Mouse (Mus musculus): ENCODE measurements around the gene Olfr1181. TPM values are rescaled to one million over a fixed set of nuclear protein-coding genes. Genes with fewer than 3 reads are reported as not detected.
"Not testable (repeated sequence)": the region's sequence is repeated elsewhere in the genome, so short reads cannot be mapped to it uniquely, and the experiment has no call there.

The Olfr1181 gene
- polyA plus RNA-seq (2014; fragmentation: Nextera tagmentation; extraction: Ambion mirVana): not detected in 2 replicates

GRCm38 (mm10) chr2:88426071-88426470 is at the start of gene Olfr1181:
Gene Olfr1181 (minus strand): TSS chr2:88426171.
- Histone ChIP-seq H3K27ac (ENCODE audit: low read depth, low read length) (no peak within 1 kb of the TSS), H3K9me3 (ENCODE audit: control insufficient read depth, low read length) (no peaks in the 10 kb centered on the region), H3K27me3 (ENCODE audit: control insufficient read depth, insufficient read depth, low read length) (no peaks in the 10 kb centered on the region), H3K36me3 (ENCODE audit: control insufficient read depth, insufficient read depth, low read length) (no peaks in the 10 kb centered on the region), H3K4me1 (replicated peaks; ENCODE audit: control insufficient read depth, insufficient read depth, low read length) (no peaks in the 10 kb centered on the region), H3K9ac (ENCODE audit: low read depth, low read length) (no peak within 1 kb of the TSS), H3K4me2 (replicated peaks; ENCODE audit: low read depth, low read length) (no peak within 1 kb of the TSS), H3K4me3 (ENCODE audit: low read depth, low read length) (no peak within 1 kb of the TSS)
- DNase-seq (ENCODE audit: low spot score) (no peak), ATAC-seq (ENCODE audit: low FRiP score) (no peak)
- WGBS: 91% methylated on average over 1 of the region's 1 CpGs

- H3K36me3 ChIP-seq (ENCODE audit: control insufficient read depth, insufficient read depth, low read length); H3K9me3 ChIP-seq (ENCODE audit: control insufficient read depth, low read length); H3K27ac ChIP-seq (ENCODE audit: low read depth, low read length); H3K4me1 ChIP-seq (replicated peaks; ENCODE audit: control insufficient read depth, insufficient read depth, low read length); H3K27me3 ChIP-seq (ENCODE audit: control insufficient read depth, insufficient read depth, low read length); H3K4me2 ChIP-seq (replicated peaks; ENCODE audit: low read depth, low read length); H3K9ac ChIP-seq (ENCODE audit: low read depth, low read length); H3K4me3 ChIP-seq (ENCODE audit: low read depth, low read length); ATAC-seq (ENCODE audit: low FRiP score); DNase-seq (ENCODE audit: low spot score): not testable (repeated sequence)
- WGBS: 71% methylated on average over 1 of the region's 1 CpGs
Measured at GRCm38 (mm10) chr2:88454567-88454966, 28.6 kb upstream of the Olfr1181 start, which contains the start of gene Olfr1183. Gene Olfr1183 (plus strand): TSS chr2:88454867.

- Histone ChIP-seq H3K4me2 (replicated peaks; ENCODE audit: low read depth, low read length) (no peak within 1 kb of the TSS), H3K4me3 (ENCODE audit: low read depth, low read length) (no peak within 1 kb of the TSS), H3K9me3 (ENCODE audit: control insufficient read depth, low read length) (no peaks in the 10 kb centered on the region), H3K27me3 (ENCODE audit: control insufficient read depth, insufficient read depth, low read length) (no peaks in the 10 kb centered on the region), H3K36me3 (ENCODE audit: control insufficient read depth, insufficient read depth, low read length) (no peaks in the 10 kb centered on the region), H3K4me1 (replicated peaks; ENCODE audit: control insufficient read depth, insufficient read depth, low read length) (no peaks in the 10 kb centered on the region), H3K27ac (ENCODE audit: low read depth, low read length) (no peak within 1 kb of the TSS), H3K9ac (ENCODE audit: low read depth, low read length) (no peak within 1 kb of the TSS)
- no peak for ATAC-seq (ENCODE audit: low FRiP score)
- DNase-seq (ENCODE audit: low spot score): no peak
- 88% methylated on average over 1 of the region's 1 CpGs for WGBS
Measured at GRCm38 (mm10) chr2:88449031-88449430, 23.1 kb upstream of the Olfr1181 start, which contains the start of gene Gm13757. Gene Gm13757 (minus strand): TSS chr2:88449131.

- WGBS: 89% methylated on average over 2 of the region's 2 CpGs
- ATAC-seq (ENCODE audit: low FRiP score) (no peak), DNase-seq (ENCODE audit: low spot score) (no peak)
- no peak within 1 kb of the TSS for H3K4me2 ChIP-seq (replicated peaks; ENCODE audit: low read depth, low read length)
- H3K36me3 ChIP-seq (ENCODE audit: control insufficient read depth, insufficient read depth, low read length): no peaks in the 10 kb centered on the region
- H3K4me3 ChIP-seq (ENCODE audit: low read depth, low read length): no peak within 1 kb of the TSS
- H3K27ac ChIP-seq (ENCODE audit: low read depth, low read length): no peak within 1 kb of the TSS
- H3K27me3 ChIP-seq (ENCODE audit: control insufficient read depth, insufficient read depth, low read length): no peaks in the 10 kb centered on the region
- H3K9ac ChIP-seq (ENCODE audit: low read depth, low read length): no peak within 1 kb of the TSS
- H3K9me3 ChIP-seq (ENCODE audit: control insufficient read depth, low read length): no peaks in the 10 kb centered on the region
- H3K4me1 ChIP-seq (replicated peaks; ENCODE audit: control insufficient read depth, insufficient read depth, low read length): no peaks in the 10 kb centered on the region
Measured at GRCm38 (mm10) chr2:88419051-88419450, 6.9 kb downstream of the Olfr1181 start, which contains the start of gene Olfr1180. Gene Olfr1180 (minus strand): TSS chr2:88419151.

DNA sequence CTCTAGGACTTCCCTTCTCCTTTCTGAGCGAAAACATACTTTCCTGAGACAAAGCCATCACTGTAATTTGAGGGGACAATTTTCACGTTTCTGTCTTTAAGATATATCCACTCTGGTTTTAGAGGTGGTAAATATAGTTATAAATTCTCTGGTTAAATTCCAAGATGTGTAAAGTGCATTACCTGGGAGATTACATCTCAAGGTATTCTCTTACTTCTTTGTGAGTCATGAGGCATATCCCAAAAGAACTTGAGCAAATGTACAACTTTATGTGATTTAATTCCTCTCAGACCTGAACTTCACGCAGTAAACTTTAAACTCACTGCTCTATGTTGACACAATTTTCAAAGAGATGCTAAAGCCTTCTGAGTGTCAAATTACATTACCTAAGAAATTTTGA is 19.6 kb downstream of the Olfr1181 start, which contains the start of gene Olfr1179:
Olfr1179 (minus strand) TSS at position 101 of the 400 bp plus-strand sequence.
- no peak within 1 kb of the TSS for H3K4me3 ChIP-seq (ENCODE audit: low read depth, low read length)

DNA sequence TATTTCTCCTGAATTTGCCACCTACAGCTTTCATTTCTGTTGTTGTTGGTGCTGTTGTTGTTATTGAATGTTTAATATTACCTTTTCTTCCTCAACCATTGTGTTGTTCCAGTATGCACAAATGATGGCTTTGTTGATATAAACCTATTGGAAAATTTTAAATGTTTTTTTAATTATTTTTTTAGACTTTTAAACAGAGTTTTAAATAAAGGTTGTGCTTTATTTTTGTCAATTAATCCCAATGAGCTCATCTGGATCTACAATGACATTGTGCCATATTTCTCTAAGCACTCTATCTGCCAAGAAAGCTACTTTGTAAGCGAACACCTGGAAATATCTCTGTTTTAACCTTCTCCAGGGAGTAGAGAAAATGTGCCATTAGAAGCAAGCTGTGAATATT is 39.2 kb downstream of the Olfr1181 start, which contains the start of gene Olfr1178:
Olfr1178 (plus strand) TSS at position 301 of the 400 bp plus-strand sequence.
- no peak within 1 kb of the TSS for H3K27ac ChIP-seq (ENCODE audit: low read depth, low read length)
- no peaks in the 10 kb centered on the region for H3K36me3 ChIP-seq (ENCODE audit: control insufficient read depth, insufficient read depth, low read length)
- DNase-seq (ENCODE audit: low spot score) (no peak), ATAC-seq (ENCODE audit: low FRiP score) (no peak)
- H3K4me3 ChIP-seq (ENCODE audit: low read depth, low read length): no peak within 1 kb of the TSS
- no peak within 1 kb of the TSS for H3K4me2 ChIP-seq (replicated peaks; ENCODE audit: low read depth, low read length)
- H3K27me3 ChIP-seq (ENCODE audit: control insufficient read depth, insufficient read depth, low read length): no peaks in the 10 kb centered on the region
- no peaks in the 10 kb centered on the region for H3K4me1 ChIP-seq (replicated peaks; ENCODE audit: control insufficient read depth, insufficient read depth, low read length)
- no peak within 1 kb of the TSS for H3K9ac ChIP-seq (ENCODE audit: low read depth, low read length)
- WGBS: 85% methylated on average over 1 of the region's 1 CpGs
- no peaks in the 10 kb centered on the region for H3K9me3 ChIP-seq (ENCODE audit: control insufficient read depth, low read length)

More for the DNA sequence above, 19.6 kb downstream of the Olfr1181 start, which contains the start of gene Olfr1179:
- Histone ChIP-seq H3K9me3 (ENCODE audit: control insufficient read depth, low read length) (no peaks in the 10 kb centered on the region), H3K27me3 (ENCODE audit: control insufficient read depth, insufficient read depth, low read length) (no peaks in the 10 kb centered on the region), H3K36me3 (ENCODE audit: control insufficient read depth, insufficient read depth, low read length) (no peaks in the 10 kb centered on the region), H3K4me2 (replicated peaks; ENCODE audit: low read depth, low read length) (no peak within 1 kb of the TSS), H3K4me1 (replicated peaks; ENCODE audit: control insufficient read depth, insufficient read depth, low read length) (no peaks in the 10 kb centered on the region), H3K27ac (ENCODE audit: low read depth, low read length) (no peak within 1 kb of the TSS), H3K9ac (ENCODE audit: low read depth, low read length) (no peak within 1 kb of the TSS)
- ATAC-seq (ENCODE audit: low FRiP score): no peak
- 89% methylated on average over 3 of the region's 3 CpGs for WGBS
- no peak for DNase-seq (ENCODE audit: low spot score)

Other genes starting within 250 kb of the Olfr1181 start
- not detected in 2 replicates for gene Olfr1168, start 244.3 kb downstream of the Olfr1181 start, polyA plus RNA-seq (2014; fragmentation: Nextera tagmentation; extraction: Ambion mirVana)
- gene Olfr1170, start 197.8 kb downstream of the Olfr1181 start, polyA plus RNA-seq (2014; fragmentation: Nextera tagmentation; extraction: Ambion mirVana): not detected in 2 replicates
- gene Olfr1173, start 146.3 kb downstream of the Olfr1181 start, polyA plus RNA-seq (2014; fragmentation: Nextera tagmentation; extraction: Ambion mirVana): not detected in 2 replicates
- not detected in 2 replicates for gene Olfr1174-ps, start 111.0 kb downstream of the Olfr1181 start, polyA plus RNA-seq (2014; fragmentation: Nextera tagmentation; extraction: Ambion mirVana)
- gene Olfr1175-ps, start 99.0 kb downstream of the Olfr1181 start, polyA plus RNA-seq (2014; fragmentation: Nextera tagmentation; extraction: Ambion mirVana): not detected in 2 replicates
- not detected in 2 replicates for gene Olfr1176, start 89.5 kb downstream of the Olfr1181 start, polyA plus RNA-seq (2014; fragmentation: Nextera tagmentation; extraction: Ambion mirVana)
- not detected in 2 replicates for gene Olfr1177-ps, start 79.7 kb downstream of the Olfr1181 start, polyA plus RNA-seq (2014; fragmentation: Nextera tagmentation; extraction: Ambion mirVana)
- not detected in 2 replicates for gene Olfr1178, start 39.1 kb downstream of the Olfr1181 start, polyA plus RNA-seq (2014; fragmentation: Nextera tagmentation; extraction: Ambion mirVana)
- gene Olfr1179, start 19.7 kb downstream of the Olfr1181 start, polyA plus RNA-seq (2014; fragmentation: Nextera tagmentation; extraction: Ambion mirVana): not detected in 2 replicates
- not detected in 2 replicates for gene Olfr1180, start 7.0 kb downstream of the Olfr1181 start, polyA plus RNA-seq (2014; fragmentation: Nextera tagmentation; extraction: Ambion mirVana)
- not detected in 2 replicates for gene Gm13757, start 23.0 kb upstream of the Olfr1181 start, polyA plus RNA-seq (2014; fragmentation: Nextera tagmentation; extraction: Ambion mirVana)
- gene Olfr1183, start 28.7 kb upstream of the Olfr1181 start, polyA plus RNA-seq (2014; fragmentation: Nextera tagmentation; extraction: Ambion mirVana): not detected in 2 replicates
- not detected in 2 replicates for gene Olfr1184, start 57.4 kb upstream of the Olfr1181 start, polyA plus RNA-seq (2014; fragmentation: Nextera tagmentation; extraction: Ambion mirVana)
- gene Olfr1185-ps1, start 67.1 kb upstream of the Olfr1181 start, polyA plus RNA-seq (2014; fragmentation: Nextera tagmentation; extraction: Ambion mirVana): not detected in 2 replicates
- not detected in 2 replicates for gene Olfr1186, start 92.4 kb upstream of the Olfr1181 start, polyA plus RNA-seq (2014; fragmentation: Nextera tagmentation; extraction: Ambion mirVana)
- gene Olfr1188, start 130.8 kb upstream of the Olfr1181 start, polyA plus RNA-seq (2014; fragmentation: Nextera tagmentation; extraction: Ambion mirVana): not detected in 2 replicates
- gene Olfr1189, start 160.3 kb upstream of the Olfr1181 start, polyA plus RNA-seq (2014; fragmentation: Nextera tagmentation; extraction: Ambion mirVana): not detected in 2 replicates
- not detected in 2 replicates for gene Olfr1191-ps1, start 214.4 kb upstream of the Olfr1181 start, polyA plus RNA-seq (2014; fragmentation: Nextera tagmentation; extraction: Ambion mirVana)
- gene Olfr1192-ps1, start 222.3 kb upstream of the Olfr1181 start, polyA plus RNA-seq (2014; fragmentation: Nextera tagmentation; extraction: Ambion mirVana): not detected in 2 replicates
- gene Olfr1193, start 249.5 kb upstream of the Olfr1181 start, polyA plus RNA-seq (2014; fragmentation: Nextera tagmentation; extraction: Ambion mirVana): not detected in 2 replicates

Data from hindbrain, embryonic 11.5 days (tissue).